Mouse (Mus musculus) liver, postnatal 0 days (tissue): Measurements from ENCODE around the gene Capn12.

Experiments
- CTCF ChIP-seq: sonication (generic); IDR thresholded peaks from 2 replicates; pipeline ENCODE4 v1.5.1; 2016; ENCODE audit warnings: antibody characterized with exemption, low read depth
- EP300 ChIP-seq: IDR thresholded peaks from 2 replicates; pipeline ENCODE4 v1.6.1; 2016; ENCODE audit warnings: antibody characterized with exemption, low read depth, mild to moderate bottlenecking

DNA sequence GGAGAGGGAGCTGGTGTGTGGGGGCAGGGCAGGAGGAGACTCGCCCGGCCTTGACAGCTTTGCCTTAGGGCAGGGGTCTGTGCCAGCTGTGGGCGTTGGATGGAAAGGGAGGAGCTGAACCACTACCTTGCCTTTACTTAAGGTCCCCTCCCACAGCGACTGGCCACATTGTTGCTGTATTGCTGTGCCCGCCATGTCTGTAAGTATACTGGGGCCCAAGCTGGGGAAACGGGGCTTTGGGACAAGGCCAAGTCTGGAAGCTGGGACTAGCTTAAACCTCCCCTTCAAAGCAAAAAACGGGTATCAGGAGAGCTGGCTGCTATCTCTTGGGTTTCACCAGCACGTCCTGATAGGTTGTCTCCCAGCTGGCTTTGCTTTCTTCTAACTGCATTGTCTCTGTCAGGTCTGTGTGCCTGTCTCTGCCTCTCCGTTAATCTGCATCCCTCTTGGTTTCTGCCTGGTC, 16.9 kb upstream of the Capn12 start:
- no peak for TF ChIP-seq EP300
- no peak for TF ChIP-seq CTCF
